8 mouse cellular contexts compared by ENCODE assay signal in the genomic region with DNA sequence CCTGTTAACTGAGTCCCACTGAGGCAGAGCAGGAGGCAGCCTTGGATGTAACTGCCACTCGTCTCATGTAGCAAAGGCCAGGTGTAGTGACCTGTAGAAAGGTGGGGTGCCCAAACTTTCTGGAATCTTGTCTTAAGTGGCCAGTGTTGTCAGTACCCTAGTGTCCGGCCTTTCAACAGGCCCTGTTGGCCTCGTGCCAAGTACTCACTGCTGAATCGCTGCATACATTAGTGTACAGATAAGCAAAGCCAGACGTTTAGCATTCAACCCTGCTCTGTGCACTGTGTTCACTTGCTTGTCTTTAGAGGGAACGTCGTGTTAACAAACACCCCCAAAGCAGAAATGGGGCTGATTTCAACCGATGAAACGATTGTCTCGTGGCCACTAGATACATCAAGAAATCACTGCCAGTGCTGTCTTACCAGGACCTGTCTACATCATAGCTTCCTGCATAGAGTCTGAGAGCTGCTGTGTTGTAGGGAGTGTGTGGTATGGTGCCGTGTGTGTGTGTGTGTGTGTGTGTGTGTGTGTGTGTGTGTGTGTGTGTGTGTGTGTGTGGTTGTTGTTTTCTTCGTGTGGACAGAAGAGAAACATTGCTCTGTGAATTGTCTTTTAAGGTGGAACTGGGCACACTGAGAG. TPM values are rescaled to one million over a fixed set of nuclear protein-coding genes. Genes with fewer than 3 reads are reported as not detected.
A peak's percentile ranks its signal among the peaks of the same experiment; 100 is the strongest.
DNase-seq lines count a peak whose midpoint lies in the region; ATAC-seq and TF ChIP-seq lines count a peak whose summit lies in the region.
"Had no signal": no experiment of that assay in that cellular context is flagged by ENCODE, and none has a peak within 500 bp of the region (broad histone marks: within the 10 kb centered on the region; RNA-seq: fewer than 3 reads in every experiment).

No protein-coding gene starts in this region.

- H3K27me3 ChIP-seq in embryonic facial prominence, embryonic 10.5 days (replicated peaks; ENCODE audit: low read depth, poor library complexity, severe bottlenecking), result peaks cover 5% of the 10 kb centered on the region; the same call in 1 of the 2 replicates
- H3K27me3 ChIP-seq in hindbrain, embryonic 10.5 days (ENCODE audit: insufficient read depth, poor library complexity, severe bottlenecking), result 0 out of 2 replicates have a peak, but pooled peaks cover 5% of the 10 kb centered on the region
- no peaks in the 10 kb centered on the region for H3K27me3 ChIP-seq in midbrain, postnatal 0 days (ENCODE audit: insufficient read depth, low read length)
- H3K27me3 ChIP-seq: limb, embryonic 15.5 days had no signal

- no peak overlapping the region for H3K9ac ChIP-seq in midbrain, postnatal 0 days (replicated peaks; ENCODE audit: low read length, poor library complexity, severe bottlenecking)
- H3K9ac ChIP-seq: limb, embryonic 15.5 days had no signal

- H3K4me2 ChIP-seq in midbrain, postnatal 0 days (ENCODE audit: low read depth, low read length, poor library complexity, severe bottlenecking), result no peak overlapping the region
- H3K4me2 ChIP-seq: limb, embryonic 15.5 days had no signal

- no peak for ATAC-seq in midbrain, postnatal 0 days (ENCODE audit: low FRiP score)

- 73% methylated on average over 12 of the region's 12 CpGs for WGBS in embryonic facial prominence, embryonic 10.5 days
- 75% methylated on average over 12 of the region's 12 CpGs for WGBS in hindbrain, embryonic 10.5 days
- WGBS in midbrain, postnatal 0 days, result 22% methylated on average over 12 of the region's 12 CpGs

- TF ChIP-seq CTCF in midbrain, postnatal 0 days (IDR thresholded peaks at IDR 0.05), result no peak

- DNase-seq in left cerebral cortex, postnatal 4 days, result peak; percentile 68
- no peak for DNase-seq in left cerebral cortex, postnatal 14 days (ENCODE audit: low spot score in 2 of 2)
- peak; percentile 52 for DNase-seq in embryonic facial prominence, embryonic 10.5 days (ENCODE audit: low spot score)
- no peak for DNase-seq in hindbrain, embryonic 10.5 days (ENCODE audit: low spot score)
- DNase-seq in midbrain, postnatal 0 days (ENCODE audit: low spot score), result peak; percentile 65
- no peak for DNase-seq in layer of hippocampus, adult 11-12 months (ENCODE audit: low spot score)
- no peak for DNase-seq in frontal cortex, postnatal 36 days (ENCODE audit: low spot score in 2 of 2)

- peaks cover 50% of the 10 kb centered on the region for H3K4me1 ChIP-seq in embryonic facial prominence, embryonic 10.5 days
- peaks cover 51% of the 10 kb centered on the region for H3K4me1 ChIP-seq in hindbrain, embryonic 10.5 days (replicated peaks)
- peaks cover 3% of the 10 kb centered on the region; the same call in 1 of the 2 replicates for H3K4me1 ChIP-seq in midbrain, postnatal 0 days (ENCODE audit: insufficient read depth, low read length)

- H3K36me3 ChIP-seq in embryonic facial prominence, embryonic 10.5 days (replicated peaks), result no peaks in the 10 kb centered on the region
- H3K36me3 ChIP-seq in hindbrain, embryonic 10.5 days, result no peaks in the 10 kb centered on the region
- H3K36me3 ChIP-seq in midbrain, postnatal 0 days (ENCODE audit: insufficient read depth, low read length), result no peaks in the 10 kb centered on the region
- H3K36me3 ChIP-seq: limb, embryonic 15.5 days had no signal

- H3K4me3 ChIP-seq in embryonic facial prominence, embryonic 10.5 days, result no peak overlapping the region
- H3K4me3 ChIP-seq in hindbrain, embryonic 10.5 days, result no peak overlapping the region
- H3K4me3 ChIP-seq in midbrain, postnatal 0 days (ENCODE audit: low read depth, low read length), result no peak overlapping the region
- H3K4me3 ChIP-seq: limb, embryonic 15.5 days had no signal

- no peaks in the 10 kb centered on the region for H3K9me3 ChIP-seq in embryonic facial prominence, embryonic 10.5 days
- no peaks in the 10 kb centered on the region for H3K9me3 ChIP-seq in hindbrain, embryonic 10.5 days
- no peaks in the 10 kb centered on the region for H3K9me3 ChIP-seq in midbrain, postnatal 0 days (ENCODE audit: low read length)
- H3K9me3 ChIP-seq: limb, embryonic 15.5 days had no signal

- intact Hi-C loops in left cerebral cortex, postnatal 4 days (cut with DNase I), result no loop called here
- intact Hi-C loops in left cerebral cortex, postnatal 14 days (cut with DNase I), result no loop called here

- H3K27ac ChIP-seq in embryonic facial prominence, embryonic 10.5 days (replicated peaks), result peak overlapping the region; percentile 48
- peak overlapping the region; percentile 59; the same call in 1 of the 2 replicates for H3K27ac ChIP-seq in hindbrain, embryonic 10.5 days
- no peak overlapping the region for H3K27ac ChIP-seq in midbrain, postnatal 0 days (ENCODE audit: low read depth, low read length)

RNA-seq across cellular contexts. Expression of gene Ackr3, which starts 24.0 kb away (rescaled TPM):
- 1 to 10 TPM; 7.3 to 9.0 TPM for total RNA-seq in left cerebral cortex, postnatal 4 days (2021)
- total RNA-seq in left cerebral cortex, postnatal 14 days (2021), result 10 to 100 TPM in 1 of 2 experiments, 1 to 10 TPM in 1; 7.2 to 10.5 TPM
- 20.0 and 22.4 TPM in 2 replicates for polyA plus RNA-seq in embryonic facial prominence, embryonic 10.5 days (2016; fragmentation: Nextera tagmentation; extraction: Ambion mirVana)
- polyA plus RNA-seq in hindbrain, embryonic 10.5 days (2016; fragmentation: Nextera tagmentation; extraction: Ambion mirVana), result 19.2 and 22.3 TPM in 2 replicates
- 7.9 and 9.6 TPM in 2 replicates for total RNA-seq in midbrain, postnatal 0 days (2014; rRNA removed)
- 4.5 and 5.7 TPM in 2 replicates for polyA plus RNA-seq in midbrain, postnatal 0 days (2015; fragmentation: Nextera tagmentation; extraction: Ambion mirVana)

Comparison
In these comparisons a context has a peak if more than half of its experiments do, and no peak if none do; other contexts are left out.
1. DNase-seq: peak in left cerebral cortex, postnatal 4 days (single experiment), embryonic facial prominence, embryonic 10.5 days (single experiment) and midbrain, postnatal 0 days (single experiment); none in left cerebral cortex, postnatal 14 days (0 of 2), hindbrain, embryonic 10.5 days (single experiment), layer of hippocampus, adult 11-12 months (single experiment) and frontal cortex, postnatal 36 days (0 of 2).